Mouse (Mus musculus): ENCODE results near the gene Styk1. TPM values are rescaled to one million over a fixed set of nuclear protein-coding genes. Genes with fewer than 3 reads are reported as not detected.
A peak's percentile ranks its signal among the peaks of the same experiment; 100 is the strongest.
"Not testable (repeated sequence)": the region's sequence is repeated elsewhere in the genome, so short reads cannot be mapped to it uniquely, and the experiment has no call there.

The Styk1 gene
- total RNA-seq, 2 experiments from 2014 or later, result 1.6 to 2.2 TPM

GRCm38 (mm10) chr6:131304776-131305175, 48.6 kb downstream of the Styk1 start:
- DNase-seq (ENCODE audit: extremely low spot score in 1 of 2, low spot score in 2 of 2), result no peak
- intact Hi-C loops (cut with DNase I), result no loop called here

GRCm38 (mm10) chr6:131298531-131298930, 54.9 kb downstream of the Styk1 start:
- DNase-seq (ENCODE audit: extremely low spot score in 1 of 2, low spot score in 2 of 2), result no peak
- intact Hi-C loops (cut with DNase I), result no loop called here

DNA sequence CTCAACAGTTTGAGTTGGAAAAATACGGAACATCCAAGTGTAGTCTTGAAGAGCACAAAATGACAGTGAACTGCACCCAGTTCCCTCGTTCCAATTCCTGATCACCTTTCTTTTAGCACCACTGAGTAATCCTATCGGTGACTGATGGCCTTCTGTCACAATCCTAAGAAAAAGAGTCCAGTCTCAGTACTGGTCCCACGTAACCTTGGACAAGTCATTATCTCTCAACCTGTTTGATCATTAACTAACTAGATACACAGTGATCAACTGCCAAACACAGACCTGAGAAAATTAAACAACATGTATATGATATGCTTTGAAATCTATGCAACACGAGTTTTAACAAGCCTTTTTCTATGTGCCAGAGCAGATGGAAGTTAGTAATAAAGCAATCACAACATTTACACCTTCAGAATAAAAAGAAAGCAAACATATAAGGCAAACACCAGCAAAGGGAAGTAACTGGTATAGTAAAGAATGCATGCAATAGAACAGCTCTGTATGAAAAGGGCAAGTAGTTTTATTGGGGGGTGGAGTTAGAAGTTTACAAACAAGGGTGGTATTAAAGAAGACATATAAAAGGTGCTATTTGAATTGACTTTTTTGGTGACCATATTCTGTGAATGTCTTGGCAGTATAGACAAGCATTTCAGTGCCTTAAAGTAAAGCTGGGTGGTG, 58.8 kb downstream of the Styk1 start:
- intact Hi-C loops (cut with DNase I), result no loop called here
- DNase-seq (ENCODE audit: extremely low spot score in 1 of 2, low spot score in 2 of 2), result no peak

GRCm38 (mm10) chr6:131293916-131294315, 59.5 kb downstream of the Styk1 start:
- DNase-seq (ENCODE audit: extremely low spot score in 1 of 2, low spot score in 2 of 2), result no peak
- intact Hi-C loops (cut with DNase I), result no loop called here

DNA sequence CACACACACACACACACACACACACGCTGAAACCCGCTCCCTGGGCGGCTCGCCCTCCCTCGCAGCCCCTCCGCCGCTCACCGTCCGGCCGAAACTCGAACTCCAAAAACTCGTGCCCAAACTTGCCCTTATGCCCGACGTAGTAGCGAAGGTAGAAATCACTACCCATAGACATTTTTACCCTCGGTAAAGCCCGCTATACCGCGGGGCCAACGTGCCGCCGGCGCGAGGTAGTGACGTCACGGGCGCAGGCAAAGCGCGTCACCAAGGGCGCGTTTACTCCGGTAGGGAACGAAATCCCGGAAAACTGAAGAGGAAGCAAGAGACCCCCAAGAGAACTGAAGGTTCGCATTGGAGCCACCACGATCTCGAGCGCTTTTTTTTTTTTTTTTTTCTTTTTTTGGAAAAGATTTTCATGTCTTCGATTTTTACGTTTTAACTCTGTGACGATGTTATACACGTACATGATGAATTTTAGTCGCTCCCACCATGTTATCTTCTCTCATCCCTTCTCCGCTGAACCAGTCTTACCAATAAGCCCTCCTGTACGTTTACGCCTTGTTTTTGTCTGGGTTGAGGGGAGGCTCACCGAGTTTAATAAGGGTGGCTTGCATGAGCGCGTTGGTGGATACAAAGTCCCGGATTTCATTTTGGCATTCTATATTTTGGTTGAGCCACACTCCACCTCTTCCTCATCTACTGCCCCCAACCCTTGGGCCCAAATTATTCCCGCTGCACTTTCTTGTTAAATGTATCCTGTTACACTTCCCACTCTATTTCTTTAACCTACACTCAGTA, 60.2 kb downstream of the Styk1 start, which contains the start of gene Magohb:
Gene Magohb (minus strand): TSS at position 254 of the 798 bp plus-strand sequence.
- DNase-seq (ENCODE audit: extremely low spot score in 1 of 2, low spot score in 2 of 2), result peak; percentile 81 to 92
- intact Hi-C loops (cut with DNase I), result no loop called here

- peak in 1 of 2 experiments; percentile 42 for DNase-seq (ENCODE audit: extremely low spot score in 1 of 2, low spot score in 2 of 2)
- intact Hi-C loops (cut with DNase I), result no loop called here
Measured at GRCm38 (mm10) chr6:131292276-131292990, 61.0 kb downstream of the Styk1 start.

GRCm38 (mm10) chr6:131290430-131290829, 63.0 kb downstream of the Styk1 start:
- DNase-seq (ENCODE audit: extremely low spot score in 1 of 2, low spot score in 2 of 2), result peak; percentile 16 to 38
- intact Hi-C loops (cut with DNase I), result no loop called here

- intact Hi-C loops (cut with DNase I); DNase-seq (ENCODE audit: extremely low spot score in 1 of 2, low spot score in 2 of 2): not testable (repeated sequence)
Measured at GRCm38 (mm10) chr6:131278160-131278559, 75.2 kb downstream of the Styk1 start.

DNA sequence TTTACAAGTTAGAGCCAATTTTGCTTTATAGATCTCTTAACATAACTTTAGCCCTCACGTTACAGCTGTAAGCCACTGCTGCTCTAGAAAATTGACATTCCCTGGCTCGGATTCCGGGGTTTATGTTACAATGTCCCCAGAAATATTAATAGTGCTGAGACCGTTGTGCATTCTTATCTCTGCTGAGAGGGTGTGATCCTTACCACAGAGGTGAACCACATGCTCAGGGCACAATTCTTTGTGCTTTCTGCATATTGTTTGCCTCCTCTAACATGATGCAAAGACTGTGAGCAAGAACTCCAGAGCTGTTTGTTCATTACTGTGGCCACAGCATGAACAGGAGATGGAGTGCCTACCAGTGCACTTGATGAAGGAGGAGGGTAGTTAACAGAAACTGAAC, 76.7 kb downstream of the Styk1 start:
- DNase-seq (ENCODE audit: extremely low spot score in 1 of 2, low spot score in 2 of 2), result no peak
- intact Hi-C loops (cut with DNase I), result no loop called here

DNA sequence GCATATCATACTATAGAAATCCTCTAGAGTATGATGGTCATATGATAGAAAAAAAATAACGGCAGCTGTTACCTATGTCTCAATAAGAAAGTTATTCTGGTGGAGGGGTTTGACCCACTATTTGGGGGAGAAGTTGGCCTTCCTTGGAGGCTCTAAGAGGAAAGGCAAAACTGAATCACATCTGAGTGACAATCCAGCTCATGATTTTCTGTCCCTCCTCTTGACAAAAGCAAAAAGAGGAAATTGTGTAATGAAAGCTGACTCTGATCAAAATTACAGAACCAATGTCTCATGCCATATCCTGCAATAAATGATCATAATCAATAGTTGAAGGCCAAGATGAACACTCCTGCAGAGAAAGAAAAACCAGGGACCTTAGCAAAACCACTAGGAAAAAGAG, 81.1 kb downstream of the Styk1 start:
- no peak for DNase-seq (ENCODE audit: extremely low spot score in 1 of 2, low spot score in 2 of 2)
- intact Hi-C loops (cut with DNase I), result no loop called here

GRCm38 (mm10) chr6:131270312-131270711, 83.1 kb downstream of the Styk1 start:
- intact Hi-C loops (cut with DNase I), result no loop called here
- no peak for DNase-seq (ENCODE audit: extremely low spot score in 1 of 2, low spot score in 2 of 2)

- intact Hi-C loops (cut with DNase I), result no loop called here
- no peak for DNase-seq (ENCODE audit: extremely low spot score in 1 of 2, low spot score in 2 of 2)
Measured at GRCm38 (mm10) chr6:131269599-131269998, 83.8 kb downstream of the Styk1 start.

DNA sequence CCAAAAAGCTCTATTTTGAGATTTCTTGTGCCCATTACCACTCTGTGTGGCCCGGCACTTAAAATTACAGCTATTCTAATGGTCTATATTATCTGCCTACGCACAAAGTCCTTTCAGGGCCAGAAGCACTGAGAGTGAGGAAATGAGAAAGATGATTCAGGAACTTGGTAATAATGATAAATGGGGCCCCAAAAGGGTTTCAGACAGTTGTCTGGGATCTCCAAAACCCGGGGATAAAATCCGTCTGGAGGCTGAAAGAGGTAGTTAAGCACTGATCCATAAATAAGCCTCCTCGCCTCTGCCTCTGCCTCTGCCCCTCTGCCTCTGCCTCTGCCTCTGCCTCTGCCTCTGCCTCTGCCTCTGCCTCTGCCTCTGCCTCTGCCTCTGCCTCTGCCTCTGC, 89.2 kb downstream of the Styk1 start:
- no peak for DNase-seq (ENCODE audit: extremely low spot score in 1 of 2, low spot score in 2 of 2)
- intact Hi-C loops (cut with DNase I), result no loop called here

DNA sequence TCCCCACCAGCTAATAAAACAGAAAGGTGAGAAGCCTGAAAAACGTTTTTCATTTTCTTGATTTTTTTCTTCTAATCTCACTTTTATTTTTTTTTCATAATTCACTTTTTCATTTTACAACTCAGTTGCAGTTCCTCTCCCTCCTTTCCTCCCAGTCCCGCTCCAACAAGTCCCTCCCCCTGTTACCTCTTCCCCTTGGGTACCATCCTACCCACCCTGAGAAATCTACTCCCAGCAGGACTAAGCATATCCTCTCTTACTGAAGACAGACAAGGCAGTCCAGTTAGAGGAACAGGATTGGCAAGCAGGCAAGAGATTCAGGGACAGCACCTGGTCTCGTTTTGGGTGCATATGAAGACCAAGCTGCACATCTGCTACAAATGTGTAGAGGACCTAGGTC, 90.6 kb downstream of the Styk1 start:
- no peak for DNase-seq (ENCODE audit: extremely low spot score in 1 of 2, low spot score in 2 of 2)
- intact Hi-C loops (cut with DNase I), result no loop called here

GRCm38 (mm10) chr6:131262009-131262408, 91.4 kb downstream of the Styk1 start:
- intact Hi-C loops (cut with DNase I), result no loop called here
- no peak for DNase-seq (ENCODE audit: extremely low spot score in 1 of 2, low spot score in 2 of 2)

Other genes with a start within 250 kb of the Styk1 start
- under 1 TPM; 0.32 to 0.41 TPM for gene Klra2, start 106.2 kb downstream of the Styk1 start, total RNA-seq (2021)
- gene Magohb, start 60.4 kb downstream of the Styk1 start, total RNA-seq (2021), result 10 to 100 TPM; 12.7 to 12.8 TPM
- gene Ybx3, start 34.9 kb upstream of the Styk1 start, total RNA-seq (2021), result 100 to 1,000 TPM in 1 of 2 experiments, 10 to 100 TPM in 1; 96.4 to 106 TPM
- gene 5430401F13Rik, start 132.8 kb upstream of the Styk1 start, total RNA-seq (2021), result not detected
- not detected for gene Gm6619, start 132.8 kb upstream of the Styk1 start, total RNA-seq (2021)

All from left cerebral cortex, postnatal 10 days (tissue).